Mouse (Mus musculus) right cerebral cortex, adult 18-20 months (tissue): Measurements from ENCODE around the gene Tmem183a.

Source experiments
- DNase-seq: peaks from one replicate; pipeline ENCODE4 v3.0.0; 2022; ENCODE audit warnings: mixed read lengths

Tmem183a gene

GRCm38 (mm10) chr1:134361857-134362212 lies at the start of gene Tmem183a:
Gene Tmem183a, minus strand, starts transcription at chr1:134361979.
- peak; percentile 97 for DNase-seq

- no peak for DNase-seq
Observed at GRCm38 (mm10) chr1:134408080-134408479, 46.3 kb upstream of the Tmem183a start.

GRCm38 (mm10) chr1:134406414-134406771 lies 44.6 kb upstream of the Tmem183a start:
- DNase-seq, result no peak

GRCm38 (mm10) chr1:134405509-134406413 lies 44.0 kb upstream of the Tmem183a start, which contains the start of gene Cyb5r1:
Gene Cyb5r1, plus strand, starts transcription at chr1:134405559.
- DNase-seq, result peak; percentile 75

- DNase-seq, result no peak
Observed at GRCm38 (mm10) chr1:134399735-134400134, 38.0 kb upstream of the Tmem183a start.

GRCm38 (mm10) chr1:134398210-134398609 lies 36.4 kb upstream of the Tmem183a start:
- no peak for DNase-seq

GRCm38 (mm10) chr1:134393827-134394226 lies 32.0 kb upstream of the Tmem183a start:
- no peak for DNase-seq

GRCm38 (mm10) chr1:134385666-134386065 lies 23.9 kb upstream of the Tmem183a start, which contains the start of gene 4933406M09Rik:
Gene 4933406M09Rik, plus strand, starts transcription at chr1:134385940.
- no peak for DNase-seq

GRCm38 (mm10) chr1:134385176-134385575 lies 23.4 kb upstream of the Tmem183a start:
- no peak for DNase-seq

GRCm38 (mm10) chr1:134384581-134384980 lies 22.8 kb upstream of the Tmem183a start:
- no peak for DNase-seq

GRCm38 (mm10) chr1:134381795-134382625 lies 20.2 kb upstream of the Tmem183a start:
- DNase-seq, result peak; percentile 34

GRCm38 (mm10) chr1:134381051-134381450 lies 19.3 kb upstream of the Tmem183a start:
- no peak for DNase-seq

- no peak for DNase-seq
Observed at GRCm38 (mm10) chr1:134374124-134374523, 12.3 kb upstream of the Tmem183a start.

- DNase-seq, result peak; percentile 51
Observed at GRCm38 (mm10) chr1:134368777-134369337, 7.1 kb upstream of the Tmem183a start.

GRCm38 (mm10) chr1:134365491-134365890 lies 3.7 kb upstream of the Tmem183a start:
- DNase-seq, result no peak

GRCm38 (mm10) chr1:134363194-134363593 lies 1.4 kb upstream of the Tmem183a start:
- no peak for DNase-seq

- peak; percentile 34 for DNase-seq
Observed at GRCm38 (mm10) chr1:134361195-134361856, 453 bp downstream of the Tmem183a start.

- DNase-seq, result no peak
Observed at GRCm38 (mm10) chr1:134360656-134361055, 1.1 kb downstream of the Tmem183a start.

GRCm38 (mm10) chr1:134357461-134357860 lies 4.3 kb downstream of the Tmem183a start:
- DNase-seq, result no peak

- no peak for DNase-seq
Observed at GRCm38 (mm10) chr1:134353326-134353725, 8.5 kb downstream of the Tmem183a start.

GRCm38 (mm10) chr1:134347791-134348190 lies 14.0 kb downstream of the Tmem183a start:
- no peak for DNase-seq

GRCm38 (mm10) chr1:134345075-134345474 lies 16.7 kb downstream of the Tmem183a start:
- peak; percentile 41 for DNase-seq
